Mouse (Mus musculus) common myeloid progenitor, adult 5-6 weeks (primary cell): ENCODE results near the gene Ptprn2. TPM values are rescaled to one million over a fixed set of nuclear protein-coding genes. Genes with fewer than 3 reads are reported as not detected.

Experiments used
- total RNA-seq: library from RNA; stranded (forward); fragments of 200-1000, 187-1606 nt; gene quantifications from 2 replicates; pipeline ENCODE4 v1.2.3, GENCODE M21; 2017

Gene Ptprn2
- total RNA-seq, 1 experiment from 2014 or later, result not detected

Other genes starting within 250 kb of the Ptprn2 start
- gene Wdr60, start 222.7 kb upstream of the Ptprn2 start, total RNA-seq, result 11.0 and 16.9 TPM in 2 replicates
- not detected in 2 replicates for gene Gm11027, start 210.3 kb upstream of the Ptprn2 start, total RNA-seq
- 49.4 and 52.1 TPM in 2 replicates for gene Esyt2, start 204.5 kb upstream of the Ptprn2 start, total RNA-seq
- 164 and 172 TPM in 2 replicates for gene Ncapg2, start 80.3 kb upstream of the Ptprn2 start, total RNA-seq